Mouse (Mus musculus) small intestine, adult 2 months (tissue): ENCODE measurements at regions not wholly inside any gene's neighbourhood (a gene's known extent, or its start where the extent isn't known, plus 50 kb on each side); places are given as distances from the start of the nearest gene placed in this dataset.

Experiments
- CTCF ChIP-seq: fragments of 200-500 bp; IDR thresholded peaks from 2 replicates; pipeline ENCODE4 v1.5.1; 2012; ENCODE audit warnings: low read depth, mild to moderate bottlenecking, control low read depth, inconsistent platforms, low read length, moderate library complexity, mixed read lengths; ENCODE audit not compliant: insufficient replicate concordance, insufficient read length; ENCODE audit errors: extremely low read depth
- POLR2A ChIP-seq: fragments of 200-500 bp; IDR thresholded peaks from 2 replicates; pipeline ENCODE4 v1.6.1; 2012; ENCODE audit warnings: low read depth, mild to moderate bottlenecking, control low read depth, inconsistent platforms, low read length, moderate library complexity

DNA sequence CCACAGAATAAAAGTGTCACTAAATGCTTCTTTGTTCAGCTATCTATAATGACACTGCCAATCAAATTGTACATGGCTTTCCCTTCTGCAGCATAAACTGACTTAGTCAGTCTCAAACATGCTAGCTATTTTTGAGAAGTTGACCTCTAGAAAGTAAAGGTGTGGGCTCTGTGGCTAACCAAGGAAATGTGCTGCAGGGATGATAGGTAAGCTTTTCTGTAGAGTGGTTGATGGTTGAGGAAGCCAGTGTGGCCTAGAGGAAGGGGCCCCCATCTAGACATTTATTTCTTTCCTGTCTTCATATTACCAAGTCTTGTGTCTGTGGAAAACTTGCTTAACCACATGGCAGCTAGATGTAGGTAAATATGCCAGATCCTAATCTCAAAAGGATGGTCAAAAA is 483.4 kb downstream of the Car8 start:
- TF ChIP-seq CTCF, result no peak
- no peak for TF ChIP-seq POLR2A
